Mouse (Mus musculus) urinary bladder, postnatal 36 days (tissue): Measurements from ENCODE around the gene Tmed4.
"Not testable (repeated sequence)": the region's sequence is repeated elsewhere in the genome, so short reads cannot be mapped to it uniquely, and the experiment has no call there.

ENCODE experiments used
- DNase-seq, 2 experiments: peaks; one replicate each; pipeline ENCODE4 v3.0.0; 2022; ENCODE audit warnings: low spot score in 2 of 2, mixed read lengths in 1 of 2

The Tmed4 gene

GRCm38 (mm10) chr11:6273607-6274006 is 1.1 kb downstream of the Tmed4 start:
- DNase-seq = no peak

- DNase-seq = peak; percentile 84 to 91
Measured at GRCm38 (mm10) chr11:6267320-6268254, 7.1 kb downstream of the Tmed4 start, which contains the start of gene Ddx56. TSS of gene Ddx56 (minus strand) at chr11:6267772.

GRCm38 (mm10) chr11:6266621-6267020 is 8.0 kb downstream of the Tmed4 start:
- no peak for DNase-seq

GRCm38 (mm10) chr11:6261434-6262082 is 13.1 kb downstream of the Tmed4 start:
- DNase-seq = peak; percentile 38 to 58

- DNase-seq = no peak
Measured at GRCm38 (mm10) chr11:6259413-6259812, 15.3 kb downstream of the Tmed4 start.

- DNase-seq = no peak
Measured at GRCm38 (mm10) chr11:6256490-6257072, 18.1 kb downstream of the Tmed4 start.

- not testable (repeated sequence) for DNase-seq
Measured at GRCm38 (mm10) chr11:6254602-6255001, 20.1 kb downstream of the Tmed4 start.

GRCm38 (mm10) chr11:6252824-6253223 is 21.8 kb downstream of the Tmed4 start:
- no peak for DNase-seq

GRCm38 (mm10) chr11:6252248-6252647 is 22.4 kb downstream of the Tmed4 start:
- DNase-seq = no peak

GRCm38 (mm10) chr11:6244707-6245106 is 30.0 kb downstream of the Tmed4 start:
- DNase-seq = no peak

- no peak for DNase-seq
Measured at GRCm38 (mm10) chr11:6233025-6233424, 41.6 kb downstream of the Tmed4 start.

GRCm38 (mm10) chr11:6230012-6230411 is 44.7 kb downstream of the Tmed4 start, which contains the start of gene Npc1l1:
TSS of gene Npc1l1 (minus strand) at chr11:6230143.
- DNase-seq = no peak

- no peak for DNase-seq
Measured at GRCm38 (mm10) chr11:6224541-6225229, 50.0 kb downstream of the Tmed4 start.

GRCm38 (mm10) chr11:6222187-6222586 is 52.5 kb downstream of the Tmed4 start:
- no peak for DNase-seq
